Mouse (Mus musculus) embryo, embryonic 9.5 days (tissue): ENCODE data around the gene Il27ra.
"Not testable (repeated sequence)": the region's sequence is repeated elsewhere in the genome, so short reads cannot be mapped to it uniquely, and the experiment has no call there.

Source experiments
- DNase-seq: peaks from one replicate; pipeline ENCODE4 v3.0.0-alpha.2; 2017; ENCODE audit errors: extremely low spot score

Gene Il27ra

GRCm38 (mm10) chr8:84021096-84021495 is 21.3 kb downstream of the Il27ra start, which contains the start of gene Palm3:
Palm3 (plus strand) TSS chr8:84021471.
- no peak for DNase-seq

DNA sequence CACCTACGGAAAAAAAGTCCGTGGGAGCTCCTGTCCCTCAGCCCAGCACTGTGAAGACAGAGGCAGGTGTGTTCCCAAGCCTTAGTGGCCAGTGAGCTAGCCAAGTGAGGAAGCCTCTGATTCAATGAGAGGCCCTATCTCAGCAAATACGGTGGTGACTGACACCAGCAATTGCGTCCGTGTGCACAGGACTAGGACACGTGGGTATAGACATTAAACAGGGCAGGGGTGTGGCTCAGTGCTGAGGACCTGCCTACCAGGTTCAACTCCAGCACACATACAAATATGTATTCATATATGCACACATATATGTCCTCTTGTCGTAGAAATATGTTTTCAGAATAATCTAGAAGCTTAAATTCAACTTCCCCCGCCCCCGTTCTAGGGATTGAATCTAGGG is 22.7 kb downstream of the Il27ra start:
- no peak for DNase-seq

- no peak for DNase-seq
These were observed 26.6 kb downstream of the Il27ra start for GRCm38 (mm10) chr8:84015833-84016232.

- DNase-seq = no peak
These were observed 29.8 kb downstream of the Il27ra start for GRCm38 (mm10) chr8:84012499-84013165.

GRCm38 (mm10) chr8:84011705-84012498 is 30.5 kb downstream of the Il27ra start, which contains the start of gene 2210011C24Rik:
2210011C24Rik (minus strand) TSS chr8:84012171.
- no peak for DNase-seq

- DNase-seq = no peak
These were observed 31.5 kb downstream of the Il27ra start for GRCm38 (mm10) chr8:84010625-84011611.

DNA sequence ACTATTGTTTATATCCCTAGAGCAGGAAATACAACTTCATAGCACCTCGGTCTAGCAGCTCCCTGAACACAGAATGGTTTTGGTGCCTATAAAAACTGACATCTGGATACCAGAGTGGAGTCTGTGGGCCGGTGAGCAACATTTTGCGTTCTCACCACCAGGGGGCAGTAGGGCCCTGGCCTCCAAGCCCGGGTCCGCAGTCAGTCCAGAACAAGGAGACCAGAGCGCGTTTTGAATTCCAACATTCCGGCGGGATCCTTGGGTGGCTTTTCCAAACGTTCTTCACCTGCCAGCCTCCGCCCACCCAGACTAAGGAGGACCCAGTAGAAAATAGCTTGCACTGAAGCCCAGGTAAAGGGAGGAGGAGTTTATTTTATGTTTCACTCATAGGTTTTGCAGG is 32.5 kb downstream of the Il27ra start:
- DNase-seq = peak; percentile 87

- DNase-seq = no peak
These were observed 34.0 kb downstream of the Il27ra start for GRCm38 (mm10) chr8:84008362-84008761.

GRCm38 (mm10) chr8:84005502-84005901 is 36.9 kb downstream of the Il27ra start:
- not testable (repeated sequence) for DNase-seq

DNA sequence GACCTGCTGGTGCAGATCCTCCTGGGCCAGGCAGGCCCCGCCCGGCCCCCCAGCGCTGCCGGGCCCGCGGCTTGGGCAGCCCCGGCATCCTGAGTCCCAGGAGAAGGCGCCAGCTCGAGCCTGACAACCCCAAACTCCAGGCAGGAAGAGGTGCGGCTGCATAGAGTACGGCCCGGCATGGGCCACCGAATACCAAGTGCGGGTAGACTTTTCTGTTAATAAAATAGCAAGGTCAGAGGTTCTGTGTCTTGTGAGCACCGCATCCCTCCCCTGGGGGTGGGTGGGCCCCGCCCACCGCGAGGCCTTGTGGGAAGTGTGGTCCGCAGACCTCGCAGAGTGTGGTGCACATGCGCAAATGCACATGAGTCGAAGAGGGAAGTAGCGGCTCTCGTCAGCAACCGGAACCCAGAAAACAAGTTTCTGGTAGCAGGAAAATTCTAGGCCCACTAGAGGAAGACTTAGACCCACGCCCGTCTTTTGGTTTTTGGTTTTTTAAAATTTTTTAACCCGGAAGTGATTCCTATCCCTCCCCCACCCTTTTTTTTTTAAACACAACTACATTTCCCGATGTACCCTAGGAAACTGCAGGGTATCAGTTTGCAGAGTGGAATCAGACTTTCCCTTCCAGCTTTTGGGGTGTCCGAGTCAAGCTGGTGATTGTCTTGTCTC is 37.7 kb downstream of the Il27ra start:
- DNase-seq = peak; percentile 92

GRCm38 (mm10) chr8:84003612-84004246 is 38.7 kb downstream of the Il27ra start:
- DNase-seq = no peak

DNA sequence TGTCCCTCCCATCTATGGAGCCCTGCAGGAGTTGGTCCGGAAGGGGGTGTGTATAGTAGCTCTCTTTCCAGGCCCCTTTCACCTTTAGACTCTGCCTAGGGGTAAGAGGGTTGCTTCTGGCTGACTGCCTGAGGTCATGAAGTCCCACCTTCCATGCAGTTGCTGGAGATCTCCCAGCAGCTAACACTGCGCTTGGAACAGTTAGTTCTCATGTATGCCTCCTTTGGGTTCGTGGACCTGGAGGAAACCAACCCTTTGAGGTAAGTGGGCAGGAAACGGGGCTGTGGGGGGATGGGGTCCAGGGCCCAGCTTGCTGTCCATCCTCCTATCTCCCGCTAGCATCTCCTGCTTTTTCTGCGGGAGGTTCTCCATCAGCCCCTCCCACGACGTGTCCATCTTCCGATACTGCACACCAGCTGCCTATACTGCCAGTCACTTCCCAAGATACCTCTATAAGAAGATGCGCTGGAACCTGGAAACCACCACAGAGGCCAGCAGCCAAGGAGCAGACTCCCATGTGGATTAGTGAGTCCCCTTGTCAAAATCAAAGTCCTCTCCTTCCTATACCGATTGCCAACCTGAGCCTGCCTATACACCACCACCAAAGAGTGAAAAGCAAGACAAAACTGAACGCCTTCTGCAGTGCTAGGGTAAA is 39.3 kb downstream of the Il27ra start:
- DNase-seq = no peak

- no peak for DNase-seq
These were observed 40.9 kb downstream of the Il27ra start, which contains the start of gene 1700067K01Rik for GRCm38 (mm10) chr8:84001281-84002000. 1700067K01Rik (plus strand) TSS chr8:84001502.

GRCm38 (mm10) chr8:83999825-84000224 is 42.6 kb downstream of the Il27ra start:
- no peak for DNase-seq

DNA sequence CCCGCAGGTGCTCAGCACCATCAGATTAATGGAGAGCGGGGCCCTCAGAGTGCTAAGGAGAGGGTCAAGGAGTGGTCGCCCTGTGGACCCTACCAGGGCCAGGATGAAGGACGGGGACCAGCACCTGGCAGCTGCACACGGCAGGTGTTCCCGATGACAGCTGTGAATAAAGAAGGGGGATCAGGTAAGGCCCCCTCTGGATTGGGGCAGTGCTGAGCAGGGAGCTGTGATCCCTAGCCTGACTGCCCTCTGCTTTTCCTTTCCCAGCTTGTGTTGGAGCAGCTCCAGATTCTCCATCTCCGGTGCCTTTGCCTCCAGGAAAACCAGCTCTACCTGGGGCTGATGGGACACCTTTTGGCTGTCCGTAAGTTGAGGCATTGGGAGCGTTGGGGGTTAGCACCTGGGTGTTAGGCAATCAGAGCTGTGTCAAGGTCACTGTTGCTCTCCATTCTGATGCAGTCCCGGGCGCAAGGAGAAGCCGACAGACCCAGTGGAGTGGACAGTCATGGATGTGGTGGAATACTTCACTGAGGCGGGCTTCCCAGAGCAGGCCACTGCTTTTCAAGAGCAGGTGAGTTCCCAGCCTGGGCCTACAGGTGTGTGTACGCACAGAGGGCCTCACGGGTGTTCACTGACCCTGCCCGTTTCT is 43.2 kb downstream of the Il27ra start:
- DNase-seq = no peak

DNA sequence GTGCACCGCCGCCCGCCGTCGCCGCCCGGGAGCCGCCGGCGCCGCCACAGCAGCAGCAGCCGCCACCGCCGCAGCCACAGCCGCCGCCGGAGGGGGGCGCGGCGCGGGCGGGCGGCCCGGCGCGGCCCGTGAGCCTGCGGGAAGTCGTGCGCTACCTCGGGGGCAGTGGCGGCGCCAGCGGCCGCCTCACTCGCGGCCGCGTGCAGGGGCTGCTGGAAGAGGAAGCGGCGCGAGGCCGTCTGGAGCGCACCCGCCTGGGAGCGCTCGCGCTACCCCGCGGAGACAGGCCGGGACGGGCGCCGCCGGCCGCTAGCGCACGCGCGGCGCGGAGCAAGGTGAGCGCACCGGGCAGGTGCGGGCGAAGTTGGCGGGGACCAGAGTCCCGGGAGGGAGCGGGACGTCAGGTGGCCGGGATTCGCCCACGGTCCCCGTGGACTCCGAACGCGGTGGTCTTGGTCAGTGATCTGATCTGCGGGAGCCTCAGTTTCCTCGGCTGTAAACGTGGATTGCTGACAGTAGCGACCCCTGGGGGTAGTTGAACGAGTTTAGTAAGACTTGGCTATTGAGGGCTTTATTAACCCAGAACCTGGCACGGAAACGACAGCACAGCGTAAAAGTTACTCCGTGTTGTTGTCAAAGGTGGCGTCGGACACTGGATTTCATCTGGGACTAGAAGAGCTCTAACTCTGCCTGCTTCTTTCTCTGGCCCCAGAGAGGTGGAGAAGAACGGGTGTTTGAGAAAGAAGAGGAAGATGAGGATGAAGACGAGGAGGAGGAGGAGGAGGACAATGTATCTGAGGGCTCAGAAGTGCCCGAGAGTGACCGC is 43.9 kb downstream of the Il27ra start:
- peak; percentile 72 for DNase-seq

- DNase-seq = peak; percentile 60
These were observed 44.8 kb downstream of the Il27ra start, which contains the start of gene Samd1 for GRCm38 (mm10) chr8:83997511-83998141. Samd1 (plus strand) TSS chr8:83997672.
